Mouse (Mus musculus): ENCODE results near the gene Pde4d.

DNA sequence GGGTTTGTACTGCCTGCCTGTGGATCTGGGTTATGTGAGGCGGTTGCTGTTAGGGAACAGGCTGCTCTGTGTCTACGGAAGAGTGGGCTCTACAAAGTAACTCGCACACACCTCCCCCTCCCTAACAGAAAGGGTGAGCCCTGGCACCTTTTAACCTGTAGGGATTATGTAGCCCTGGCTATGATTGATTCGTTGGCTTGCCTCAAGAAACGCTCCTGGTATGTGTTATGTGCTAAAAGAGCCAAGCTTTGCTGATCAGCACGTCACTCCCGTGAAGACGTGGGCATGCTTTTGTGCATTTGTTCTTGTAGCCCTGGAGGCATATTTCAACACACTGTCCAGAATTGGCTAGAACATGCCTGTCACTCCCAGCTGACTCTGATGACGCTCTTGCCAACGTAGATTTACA is 828.8 kb downstream of the Pde4d start:
- TF ChIP-seq CTCF (IDR thresholded peaks at IDR 0.05; ENCODE audit: low read depth): no peak
- no peak for TF ChIP-seq EP300 (optimal IDR thresholded peaks at IDR 0.05)

Data from stomach, postnatal 0 days (tissue).